Mouse (Mus musculus): Measurements from ENCODE around the gene Dapl1. TPM values are rescaled to one million over a fixed set of nuclear protein-coding genes. Genes with fewer than 3 reads are reported as not detected.

Dapl1 gene
- polyA plus RNA-seq, 1 experiment from 2014 or later, result 0.53 TPM

- ATAC-seq (replicated peaks; ENCODE audit: low FRiP score), result no peak
- DNase-seq (ENCODE audit: low spot score), result no peak
- Histone ChIP-seq H3K4me2 (no peak overlapping the region), H3K36me3 (ENCODE audit: control insufficient read depth, insufficient read depth, low read length) (no peaks in the 10 kb centered on the region), H3K27ac (ENCODE audit: low read depth, low read length) (no peak overlapping the region), H3K9me3 (ENCODE audit: control insufficient read depth, low read length) (no peaks in the 10 kb centered on the region), H3K4me1 (replicated peaks; ENCODE audit: control insufficient read depth, insufficient read depth, low read length) (no peaks in the 10 kb centered on the region), H3K4me3 (ENCODE audit: low read depth, low read length) (no peak overlapping the region), H3K9ac (ENCODE audit: low read depth, low read length) (no peak overlapping the region), H3K27me3 (replicated peaks; ENCODE audit: control insufficient read depth, insufficient read depth, low read length) (no peaks in the 10 kb centered on the region)
- 57% methylated on average over 2 of the region's 2 CpGs for WGBS
Measured at GRCm38 (mm10) chr2:59488235-59488634, 3.8 kb downstream of the Dapl1 start.

- Histone ChIP-seq H3K36me3 (ENCODE audit: control insufficient read depth, insufficient read depth, low read length) (no peaks in the 10 kb centered on the region), H3K27me3 (replicated peaks; ENCODE audit: control insufficient read depth, insufficient read depth, low read length) (no peaks in the 10 kb centered on the region), H3K9me3 (ENCODE audit: control insufficient read depth, low read length) (no peaks in the 10 kb centered on the region), H3K4me3 (ENCODE audit: low read depth, low read length) (no peak overlapping the region), H3K9ac (ENCODE audit: low read depth, low read length) (no peak overlapping the region), H3K4me1 (replicated peaks; ENCODE audit: control insufficient read depth, insufficient read depth, low read length) (no peaks in the 10 kb centered on the region), H3K27ac (ENCODE audit: low read depth, low read length) (no peak overlapping the region), H3K4me2 (no peak overlapping the region)
- ATAC-seq (replicated peaks; ENCODE audit: low FRiP score), result no peak
- 65% methylated on average over 7 of the region's 7 CpGs for whole genome bisulfite sequencing
- no peak for DNase-seq (ENCODE audit: low spot score)
Measured at GRCm38 (mm10) chr2:59490353-59490752, 5.9 kb downstream of the Dapl1 start.

- no peak overlapping the region for H3K27ac ChIP-seq (ENCODE audit: low read depth, low read length)
- H3K36me3 ChIP-seq (ENCODE audit: control insufficient read depth, insufficient read depth, low read length), result no peaks in the 10 kb centered on the region
- H3K27me3 ChIP-seq (replicated peaks; ENCODE audit: control insufficient read depth, insufficient read depth, low read length), result no peaks in the 10 kb centered on the region
- H3K9ac ChIP-seq (ENCODE audit: low read depth, low read length), result no peak overlapping the region
- no peak overlapping the region for H3K4me2 ChIP-seq
- DNase-seq (ENCODE audit: low spot score), result no peak
- WGBS, result 31% methylated on average over 13 of the region's 13 CpGs
- ATAC-seq (replicated peaks; ENCODE audit: low FRiP score), result no peak
- H3K9me3 ChIP-seq (ENCODE audit: control insufficient read depth, low read length), result no peaks in the 10 kb centered on the region
- no peaks in the 10 kb centered on the region for H3K4me1 ChIP-seq (replicated peaks; ENCODE audit: control insufficient read depth, insufficient read depth, low read length)
- H3K4me3 ChIP-seq (ENCODE audit: low read depth, low read length), result no peak overlapping the region
Measured at GRCm38 (mm10) chr2:59493445-59494085, 9.1 kb downstream of the Dapl1 start.

GRCm38 (mm10) chr2:59499146-59499545 lies 14.7 kb downstream of the Dapl1 start:
- H3K36me3 ChIP-seq (ENCODE audit: control insufficient read depth, insufficient read depth, low read length), result no peaks in the 10 kb centered on the region
- H3K4me1 ChIP-seq (replicated peaks; ENCODE audit: control insufficient read depth, insufficient read depth, low read length), result no peaks in the 10 kb centered on the region
- no peak for ATAC-seq (replicated peaks; ENCODE audit: low FRiP score)
- no peak overlapping the region for H3K4me2 ChIP-seq
- H3K9me3 ChIP-seq (ENCODE audit: control insufficient read depth, low read length), result no peaks in the 10 kb centered on the region
- no peak overlapping the region for H3K9ac ChIP-seq (ENCODE audit: low read depth, low read length)
- no peak for DNase-seq (ENCODE audit: low spot score)
- H3K27ac ChIP-seq (ENCODE audit: low read depth, low read length), result no peak overlapping the region
- H3K27me3 ChIP-seq (replicated peaks; ENCODE audit: control insufficient read depth, insufficient read depth, low read length), result no peaks in the 10 kb centered on the region
- no peak overlapping the region for H3K4me3 ChIP-seq (ENCODE audit: low read depth, low read length)
- WGBS, result 88% methylated on average over 8 of the region's 8 CpGs

- Histone ChIP-seq H3K4me3 (ENCODE audit: low read depth, low read length) (no peak overlapping the region), H3K27me3 (replicated peaks; ENCODE audit: control insufficient read depth, insufficient read depth, low read length) (no peaks in the 10 kb centered on the region), H3K4me1 (replicated peaks; ENCODE audit: control insufficient read depth, insufficient read depth, low read length) (no peaks in the 10 kb centered on the region), H3K4me2 (no peak overlapping the region), H3K9ac (ENCODE audit: low read depth, low read length) (no peak overlapping the region), H3K27ac (ENCODE audit: low read depth, low read length) (no peak overlapping the region), H3K36me3 (ENCODE audit: control insufficient read depth, insufficient read depth, low read length) (no peaks in the 10 kb centered on the region), H3K9me3 (ENCODE audit: control insufficient read depth, low read length) (no peaks in the 10 kb centered on the region)
- ATAC-seq (replicated peaks; ENCODE audit: low FRiP score) (no peak), DNase-seq (ENCODE audit: low spot score) (no peak)
- WGBS, result 88% methylated on average over 2 of the region's 2 CpGs
Measured at GRCm38 (mm10) chr2:59499717-59500116, 15.3 kb downstream of the Dapl1 start.

- Histone ChIP-seq H3K9me3 (ENCODE audit: control insufficient read depth, low read length) (no peaks in the 10 kb centered on the region), H3K9ac (ENCODE audit: low read depth, low read length) (no peak overlapping the region), H3K4me3 (ENCODE audit: low read depth, low read length) (no peak overlapping the region), H3K27me3 (replicated peaks; ENCODE audit: control insufficient read depth, insufficient read depth, low read length) (no peaks in the 10 kb centered on the region), H3K4me2 (no peak overlapping the region), H3K36me3 (ENCODE audit: control insufficient read depth, insufficient read depth, low read length) (no peaks in the 10 kb centered on the region), H3K27ac (ENCODE audit: low read depth, low read length) (no peak overlapping the region), H3K4me1 (replicated peaks; ENCODE audit: control insufficient read depth, insufficient read depth, low read length) (no peaks in the 10 kb centered on the region)
- no peak for DNase-seq (ENCODE audit: low spot score)
- ATAC-seq (replicated peaks; ENCODE audit: low FRiP score), result no peak
- 60% methylated on average over 4 of the region's 4 CpGs for WGBS
Measured at GRCm38 (mm10) chr2:59509061-59509460, 24.6 kb downstream of the Dapl1 start.

GRCm38 (mm10) chr2:59510416-59510815 lies 26.0 kb downstream of the Dapl1 start:
- no peaks in the 10 kb centered on the region for H3K9me3 ChIP-seq (ENCODE audit: control insufficient read depth, low read length)
- no peaks in the 10 kb centered on the region for H3K36me3 ChIP-seq (ENCODE audit: control insufficient read depth, insufficient read depth, low read length)
- DNase-seq (ENCODE audit: low spot score), result no peak
- H3K4me2 ChIP-seq, result no peak overlapping the region
- H3K9ac ChIP-seq (ENCODE audit: low read depth, low read length), result no peak overlapping the region
- H3K27me3 ChIP-seq (replicated peaks; ENCODE audit: control insufficient read depth, insufficient read depth, low read length), result no peaks in the 10 kb centered on the region
- no peaks in the 10 kb centered on the region for H3K4me1 ChIP-seq (replicated peaks; ENCODE audit: control insufficient read depth, insufficient read depth, low read length)
- WGBS, result 64% methylated on average over 9 of the region's 9 CpGs
- H3K4me3 ChIP-seq (ENCODE audit: low read depth, low read length), result no peak overlapping the region
- ATAC-seq (replicated peaks; ENCODE audit: low FRiP score), result no peak
- no peak overlapping the region for H3K27ac ChIP-seq (ENCODE audit: low read depth, low read length)

GRCm38 (mm10) chr2:59510882-59511281 lies 26.4 kb downstream of the Dapl1 start:
- 65% methylated on average over 6 of the region's 6 CpGs for WGBS
- Histone ChIP-seq H3K4me2 (no peak overlapping the region), H3K4me1 (replicated peaks; ENCODE audit: control insufficient read depth, insufficient read depth, low read length) (no peaks in the 10 kb centered on the region), H3K4me3 (ENCODE audit: low read depth, low read length) (no peak overlapping the region), H3K9ac (ENCODE audit: low read depth, low read length) (no peak overlapping the region), H3K27ac (ENCODE audit: low read depth, low read length) (no peak overlapping the region), H3K9me3 (ENCODE audit: control insufficient read depth, low read length) (no peaks in the 10 kb centered on the region), H3K27me3 (replicated peaks; ENCODE audit: control insufficient read depth, insufficient read depth, low read length) (no peaks in the 10 kb centered on the region), H3K36me3 (ENCODE audit: control insufficient read depth, insufficient read depth, low read length) (no peaks in the 10 kb centered on the region)
- no peak for DNase-seq (ENCODE audit: low spot score)
- ATAC-seq (replicated peaks; ENCODE audit: low FRiP score), result no peak

GRCm38 (mm10) chr2:59520663-59521062 lies 36.2 kb downstream of the Dapl1 start:
- H3K36me3 ChIP-seq (ENCODE audit: control insufficient read depth, insufficient read depth, low read length), result no peaks in the 10 kb centered on the region
- no peaks in the 10 kb centered on the region for H3K27me3 ChIP-seq (replicated peaks; ENCODE audit: control insufficient read depth, insufficient read depth, low read length)
- no peak for ATAC-seq (replicated peaks; ENCODE audit: low FRiP score)
- H3K27ac ChIP-seq (ENCODE audit: low read depth, low read length), result no peak overlapping the region
- WGBS, result 85% methylated on average over 10 of the region's 10 CpGs
- no peak overlapping the region for H3K4me2 ChIP-seq
- no peaks in the 10 kb centered on the region for H3K4me1 ChIP-seq (replicated peaks; ENCODE audit: control insufficient read depth, insufficient read depth, low read length)
- H3K9me3 ChIP-seq (ENCODE audit: control insufficient read depth, low read length), result no peaks in the 10 kb centered on the region
- DNase-seq (ENCODE audit: low spot score), result no peak
- H3K4me3 ChIP-seq (ENCODE audit: low read depth, low read length), result no peak overlapping the region
- no peak overlapping the region for H3K9ac ChIP-seq (ENCODE audit: low read depth, low read length)
